8 mouse cellular contexts compared by ENCODE assay signal in genomic region chrX:7376586-7376985, GRCm38 (mm10). TPM values are rescaled to one million over a fixed set of nuclear protein-coding genes. Genes with fewer than 3 reads are reported as not detected.
DNase-seq lines count a peak whose midpoint lies in the region; ATAC-seq and TF ChIP-seq lines count a peak whose summit lies in the region.

No protein-coding gene starts in this region.

- DNase-seq in left cerebral cortex, adult 2 months (ENCODE audit: extremely low spot score in 1 of 2, low spot score in 2 of 2): no peak
- no peak for DNase-seq in left cerebral cortex, adult 8-10 months (ENCODE audit: low spot score in 2 of 2)
- DNase-seq in brain, adult 2 months (ENCODE audit: low read depth, low spot score): peak; percentile 1
- DNase-seq in liver, embryonic 13.5 days: no peak
- DNase-seq in B cell, adult 2 months: no peak
- no peak for DNase-seq in gastrocnemius, postnatal 25 days

- H3K9ac ChIP-seq in heart, embryonic 14.5 days (ENCODE audit: low read length): peak overlapping the region; percentile 74
- peak overlapping the region; percentile 65; the same call in 1 of the 2 replicates for H3K9ac ChIP-seq in liver, embryonic 13.5 days
- H3K9ac ChIP-seq in stomach, embryonic 15.5 days: no peak overlapping the region

- H3K4me2 ChIP-seq in heart, embryonic 14.5 days (ENCODE audit: low read length): peak overlapping the region; percentile 85
- peak overlapping the region; percentile 74 for H3K4me2 ChIP-seq in liver, embryonic 13.5 days
- peak overlapping the region; percentile 82 for H3K4me2 ChIP-seq in stomach, embryonic 15.5 days

- intact Hi-C loops in left cerebral cortex, adult 2 months (cut with DNase I): loop anchor here (2.0 kb wide), 2 partner anchors 46 to 54 kb away; no protein-coding TSS in a partner anchor

- peaks cover 5 to 8% of the 10 kb centered on the region in 2 experiments; a peak in 1 of 4 replicates for H3K4me1 ChIP-seq in heart, embryonic 14.5 days (ENCODE audit: control insufficient read depth in 2 of 2, insufficient read depth in 2 of 2, low read length in 2 of 2)
- 0 out of 2 replicates have a peak, but pooled peaks cover 2% of the 10 kb centered on the region for H3K4me1 ChIP-seq in liver, embryonic 13.5 days (replicated peaks)
- no peaks in the 10 kb centered on the region for H3K4me1 ChIP-seq in stomach, embryonic 15.5 days

- ATAC-seq in heart, embryonic 14.5 days (ENCODE audit: insufficient number of reproducible peaks, insufficient read depth, low FRiP score, low read depth): 0 out of 2 replicates have a peak, but pooled peaks have one; percentile 14
- no peak for ATAC-seq in liver, embryonic 13.5 days (ENCODE audit: low read depth)
- no peak for ATAC-seq in stomach, embryonic 15.5 days (ENCODE audit: insufficient read depth, low FRiP score, low read depth)

- H3K36me3 ChIP-seq in heart, embryonic 14.5 days (ENCODE audit: control insufficient read depth, insufficient read depth, low read length): no peaks in the 10 kb centered on the region
- H3K36me3 ChIP-seq in liver, embryonic 13.5 days: no peaks in the 10 kb centered on the region
- no peaks in the 10 kb centered on the region for H3K36me3 ChIP-seq in stomach, embryonic 15.5 days

- no peaks in the 10 kb centered on the region for H3K27me3 ChIP-seq in heart, embryonic 14.5 days (ENCODE audit: control insufficient read depth, insufficient read depth, low read length)
- H3K27me3 ChIP-seq in liver, embryonic 13.5 days: peaks cover 4% of the 10 kb centered on the region; the same call in 1 of the 2 replicates
- H3K27me3 ChIP-seq in stomach, embryonic 15.5 days (replicated peaks): no peaks in the 10 kb centered on the region

- peak overlapping the region; percentile 29; the same call in 1 of the 2 replicates for H3K27ac ChIP-seq in left cerebral cortex, adult 2 months
- H3K27ac ChIP-seq in heart, embryonic 14.5 days (replicated peaks in 1 of 2; ENCODE audit: control insufficient read depth in 1 of 2, insufficient read depth in 1 of 2, low read depth in 2 of 2, low read length in 2 of 2): peak overlapping the region; percentile 74 to 88
- no peak overlapping the region for H3K27ac ChIP-seq in liver, embryonic 13.5 days
- peak overlapping the region; percentile 94 for H3K27ac ChIP-seq in stomach, embryonic 15.5 days

- TF ChIP-seq CTCF in left cerebral cortex, adult 2 months (IDR thresholded peaks at IDR 0.05): no peak

- peak overlapping the region; percentile 57 for H3K4me3 ChIP-seq in left cerebral cortex, adult 2 months
- H3K4me3 ChIP-seq in heart, embryonic 14.5 days (ENCODE audit: control insufficient read depth in 1 of 2, insufficient read depth in 1 of 2, low read depth in 1 of 2, low read length in 2 of 2): peak overlapping the region; percentile 60 to 78
- peak overlapping the region; percentile 58 for H3K4me3 ChIP-seq in liver, embryonic 13.5 days (replicated peaks)
- H3K4me3 ChIP-seq in stomach, embryonic 15.5 days (replicated peaks): peak overlapping the region; percentile 55

- no peaks in the 10 kb centered on the region for H3K9me3 ChIP-seq in heart, embryonic 14.5 days (ENCODE audit: control insufficient read depth, low read length)
- H3K9me3 ChIP-seq in liver, embryonic 13.5 days (replicated peaks): no peaks in the 10 kb centered on the region
- H3K9me3 ChIP-seq in stomach, embryonic 15.5 days: no peaks in the 10 kb centered on the region

- 35% methylated on average over 4 of the region's 4 CpGs for WGBS in heart, embryonic 14.5 days
- 33% methylated on average over 4 of the region's 4 CpGs for WGBS in liver, embryonic 13.5 days (ENCODE audit: insufficient replicate concordance)
- WGBS in stomach, embryonic 15.5 days: 48% methylated on average over 4 of the region's 4 CpGs

RNA-seq across cellular contexts. Expression of gene Usp27x, which starts 1.0 kb away (rescaled TPM):
- total RNA-seq in left cerebral cortex, adult 2 months (2021): 10 to 100 TPM; 15.1 to 17.8 TPM
- 10 to 100 TPM; 13.2 to 15.4 (median 14.1) TPM for total RNA-seq in left cerebral cortex, adult 8-10 months (2022)
- 0.35 and 0.47 TPM in 2 replicates for polyA plus RNA-seq in heart, embryonic 14.5 days (2014; fragmentation: Nextera tagmentation; extraction: Ambion mirVana)
- polyA plus RNA-seq in liver, embryonic 13.5 days (2015; fragmentation: Nextera tagmentation; extraction: Ambion mirVana): 0.03 and 0.10 TPM in 2 replicates
- polyA plus RNA-seq in stomach, embryonic 15.5 days (2015; fragmentation: Nextera tagmentation; extraction: Ambion mirVana): 0.82 and 0.84 TPM in 2 replicates
- total RNA-seq in gastrocnemius, postnatal 25 days (2021): under 1 TPM; 0.20 to 0.35 TPM

RNA-seq across cellular contexts. Expression of gene Clcn5, which starts 57.4 kb away (rescaled TPM):
- 1 to 10 TPM; 8.8 to 9.7 TPM for total RNA-seq in left cerebral cortex, adult 2 months (2021)
- total RNA-seq in left cerebral cortex, adult 8-10 months (2022): 10 to 100 TPM in 1 of 4 experiments, 1 to 10 TPM in 3; 8.3 to 10.4 (median 9.2) TPM
- polyA plus RNA-seq in heart, embryonic 14.5 days (2014; fragmentation: Nextera tagmentation; extraction: Ambion mirVana): 25.1 and 27.1 TPM in 2 replicates
- polyA plus RNA-seq in liver, embryonic 13.5 days (2015; fragmentation: Nextera tagmentation; extraction: Ambion mirVana): 2.9 and 3.8 TPM in 2 replicates
- polyA plus RNA-seq in stomach, embryonic 15.5 days (2015; fragmentation: Nextera tagmentation; extraction: Ambion mirVana): 10.4 and 11.8 TPM in 2 replicates
- total RNA-seq in gastrocnemius, postnatal 25 days (2021): 1 to 10 TPM; 4.3 to 4.6 TPM

Comparison
In these comparisons a context has a peak if more than half of its experiments do, and no peak if none do; other contexts are left out.
1. RNA of gene Usp27x, which starts 1.0 kb away (total RNA-seq): 15.1 to 17.8 TPM in left cerebral cortex, adult 2 months and 13.2 to 15.4 TPM in left cerebral cortex, adult 8-10 months; 0.20 to 0.35 TPM in gastrocnemius, postnatal 25 days; every median in the first group is over 10 times any median in the second.
2. Peak in every context shown above with its lines, with median percentiles within 50 percentile points of each other: H3K4me3 ChIP-seq and H3K4me2 ChIP-seq.